Mouse (Mus musculus): ENCODE data around the gene Krt18. TPM values are rescaled to one million over a fixed set of nuclear protein-coding genes. Genes with fewer than 3 reads are reported as not detected.

Gene Krt18
- polyA plus RNA-seq, 1 experiment from 2014 or later: 210 TPM

- 68% methylated on average over 13 of the region's 13 CpGs for WGBS
- no peak overlapping the region for H3K27ac ChIP-seq (ENCODE audit: low read depth)
- no peaks in the 10 kb centered on the region for H3K36me3 ChIP-seq (ENCODE audit: control insufficient read depth, insufficient read depth, low read length)
- no peaks in the 10 kb centered on the region for H3K9me3 ChIP-seq (ENCODE audit: control insufficient read depth, low read length)
- DNase-seq (ENCODE audit: low spot score): no peak
- no peak overlapping the region for H3K9ac ChIP-seq (ENCODE audit: low read length)
- H3K4me3 ChIP-seq (ENCODE audit: low read depth, low read length): no peak overlapping the region
- H3K4me2 ChIP-seq (ENCODE audit: low read length): no peak overlapping the region
- peaks cover 10% of the 10 kb centered on the region for H3K4me1 ChIP-seq (replicated peaks; ENCODE audit: control insufficient read depth, insufficient read depth, low read length)
- H3K27me3 ChIP-seq (replicated peaks; ENCODE audit: control insufficient read depth, insufficient read depth, low read length): no peaks in the 10 kb centered on the region
- ATAC-seq (replicated peaks; ENCODE audit: low FRiP score, low TSS enrichment, low read depth): no peak
Observed at GRCm38 (mm10) chr15:102070476-102071467, 42.8 kb downstream of the Krt18 start.

DNA sequence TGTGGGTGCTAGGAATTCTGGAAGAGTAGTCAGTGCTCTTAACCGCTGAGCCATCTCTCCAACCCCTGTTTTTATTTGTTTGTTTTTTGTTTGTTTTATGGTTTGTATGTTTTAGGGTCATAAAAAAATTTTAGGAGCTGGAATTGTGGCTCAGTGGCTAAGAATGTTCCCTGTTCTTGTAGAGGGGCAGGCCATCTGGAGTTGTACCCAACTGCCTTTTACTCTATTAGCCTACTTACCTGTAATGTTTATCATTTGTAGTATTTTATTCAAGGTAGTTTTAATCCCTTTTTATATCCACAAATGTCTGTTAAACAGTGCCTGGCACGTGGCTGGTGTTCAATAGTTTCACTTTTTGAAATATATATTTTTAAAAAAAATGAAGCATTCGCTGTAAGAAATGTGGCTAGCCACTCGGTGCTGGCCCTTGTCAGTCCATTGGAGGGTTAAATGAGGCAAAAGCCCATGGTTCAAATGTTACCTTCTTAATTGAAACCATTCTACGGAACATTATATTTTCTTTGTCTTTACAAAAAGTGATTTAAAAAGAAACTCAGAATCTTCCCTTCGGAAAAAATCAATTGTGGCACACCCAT, 45.1 kb downstream of the Krt18 start:
- Histone ChIP-seq H3K9me3 (ENCODE audit: control insufficient read depth, low read length) (no peaks in the 10 kb centered on the region), H3K27me3 (replicated peaks; ENCODE audit: control insufficient read depth, insufficient read depth, low read length) (no peaks in the 10 kb centered on the region), H3K9ac (ENCODE audit: low read length) (peak overlapping the region; percentile 25), H3K36me3 (ENCODE audit: control insufficient read depth, insufficient read depth, low read length) (no peaks in the 10 kb centered on the region; the same call in 1 of the 2 replicates), H3K27ac (ENCODE audit: low read depth) (no peak overlapping the region; the same call in 1 of the 2 replicates), H3K4me1 (replicated peaks; ENCODE audit: control insufficient read depth, insufficient read depth, low read length) (peaks cover 11% of the 10 kb centered on the region), H3K4me2 (ENCODE audit: low read length) (peak overlapping the region; percentile 60), H3K4me3 (ENCODE audit: low read depth, low read length) (peak overlapping the region; percentile 100)
- WGBS: 11% methylated on average over 6 of the region's 6 CpGs
- ATAC-seq (replicated peaks; ENCODE audit: low FRiP score, low TSS enrichment, low read depth) (peak; percentile 37), DNase-seq (ENCODE audit: low spot score) (no peak)

GRCm38 (mm10) chr15:102073559-102074069, 45.6 kb downstream of the Krt18 start, which contains the start of gene Eif4b:
Gene Eif4b, plus strand, starts transcription at chr15:102073773.
- H3K27me3 ChIP-seq (replicated peaks; ENCODE audit: control insufficient read depth, insufficient read depth, low read length): no peaks in the 10 kb centered on the region
- under 1% methylated on average over 57 of the region's 58 CpGs for WGBS
- DNase-seq (ENCODE audit: low spot score): peak; percentile 99

GRCm38 (mm10) chr15:102074070-102074731, 46.2 kb downstream of the Krt18 start:
- Histone ChIP-seq H3K4me2 (ENCODE audit: low read length) (peak overlapping the region; percentile 93), H3K9me3 (ENCODE audit: control insufficient read depth, low read length) (no peaks in the 10 kb centered on the region), H3K27ac (ENCODE audit: low read depth) (peak overlapping the region; percentile 94), H3K4me1 (replicated peaks; ENCODE audit: control insufficient read depth, insufficient read depth, low read length) (peaks cover 11% of the 10 kb centered on the region), H3K9ac (ENCODE audit: low read length) (peak overlapping the region; percentile 97), H3K27me3 (replicated peaks; ENCODE audit: control insufficient read depth, insufficient read depth, low read length) (no peaks in the 10 kb centered on the region), H3K4me3 (ENCODE audit: low read depth, low read length) (peak overlapping the region; percentile 100), H3K36me3 (ENCODE audit: control insufficient read depth, insufficient read depth, low read length) (no peaks in the 10 kb centered on the region; the same call in 1 of the 2 replicates)
- DNase-seq (ENCODE audit: low spot score) (peak; percentile 84), ATAC-seq (replicated peaks; ENCODE audit: low FRiP score, low TSS enrichment, low read depth) (peak; percentile 30)
- WGBS: under 1% methylated on average over 57 of the region's 57 CpGs

More at GRCm38 (mm10) chr15:102073559-102074069, 45.6 kb downstream of the Krt18 start, which contains the start of gene Eif4b:
- H3K9me3 ChIP-seq (ENCODE audit: control insufficient read depth, low read length): no peaks in the 10 kb centered on the region
- peaks cover 11% of the 10 kb centered on the region for H3K4me1 ChIP-seq (replicated peaks; ENCODE audit: control insufficient read depth, insufficient read depth, low read length)
- peak within 1 kb of the TSS; percentile 97 for H3K9ac ChIP-seq (ENCODE audit: low read length)
- peak; percentile 92 for ATAC-seq (replicated peaks; ENCODE audit: low FRiP score, low TSS enrichment, low read depth)
- H3K4me2 ChIP-seq (ENCODE audit: low read length): peak within 1 kb of the TSS; percentile 93
- H3K4me3 ChIP-seq (ENCODE audit: low read depth, low read length): peak within 1 kb of the TSS; percentile 100
- peak within 1 kb of the TSS; percentile 94 for H3K27ac ChIP-seq (ENCODE audit: low read depth)
- no peaks in the 10 kb centered on the region; the same call in 1 of the 2 replicates for H3K36me3 ChIP-seq (ENCODE audit: control insufficient read depth, insufficient read depth, low read length)

DNA sequence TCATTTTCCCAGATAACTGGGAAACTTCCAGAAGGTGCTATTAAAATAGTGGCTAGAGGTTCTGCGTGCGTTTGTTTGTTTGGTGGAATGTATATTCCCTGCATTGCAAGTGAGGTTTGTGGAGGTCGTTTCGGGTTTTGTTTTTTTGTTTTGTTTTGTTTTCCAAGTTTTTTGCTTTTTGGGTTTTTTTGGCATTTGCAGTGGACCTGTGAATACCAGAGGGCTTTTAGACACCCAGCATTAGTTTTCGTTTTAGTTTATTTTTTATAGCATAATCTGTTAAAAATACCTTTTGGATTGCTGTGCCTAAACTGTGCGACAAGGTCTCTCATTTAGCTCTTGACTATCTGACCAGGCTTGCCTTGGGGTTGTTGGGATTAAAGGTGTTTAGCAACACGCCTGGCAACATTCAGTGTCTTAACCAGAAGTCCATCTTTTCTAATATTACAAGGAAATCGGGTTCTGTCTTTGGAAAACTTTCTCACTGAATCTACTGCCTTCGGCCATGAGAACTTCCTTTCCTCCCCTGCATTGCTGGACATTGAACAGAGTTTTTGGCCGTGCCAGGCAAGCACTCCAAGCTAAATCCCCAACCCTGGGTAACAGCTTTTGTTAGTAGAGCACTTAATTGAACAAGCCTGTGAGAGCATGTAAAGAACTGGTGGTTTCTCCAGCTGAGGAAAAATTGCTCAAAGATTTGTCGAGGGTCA, 47.1 kb downstream of the Krt18 start:
- Histone ChIP-seq H3K36me3 (ENCODE audit: control insufficient read depth, insufficient read depth, low read length) (peaks cover 1% of the 10 kb centered on the region), H3K4me3 (ENCODE audit: low read depth, low read length) (peak overlapping the region; percentile 100), H3K4me1 (replicated peaks; ENCODE audit: control insufficient read depth, insufficient read depth, low read length) (peaks cover 11% of the 10 kb centered on the region), H3K27ac (ENCODE audit: low read depth) (peak overlapping the region; percentile 94), H3K9me3 (ENCODE audit: control insufficient read depth, low read length) (no peaks in the 10 kb centered on the region), H3K4me2 (ENCODE audit: low read length) (peak overlapping the region; percentile 93), H3K27me3 (replicated peaks; ENCODE audit: control insufficient read depth, insufficient read depth, low read length) (no peaks in the 10 kb centered on the region), H3K9ac (ENCODE audit: low read length) (peak overlapping the region; percentile 97)
- no peak for DNase-seq (ENCODE audit: low spot score)
- 10% methylated on average over 11 of the region's 11 CpGs for WGBS
- no peak for ATAC-seq (replicated peaks; ENCODE audit: low FRiP score, low TSS enrichment, low read depth)

DNA sequence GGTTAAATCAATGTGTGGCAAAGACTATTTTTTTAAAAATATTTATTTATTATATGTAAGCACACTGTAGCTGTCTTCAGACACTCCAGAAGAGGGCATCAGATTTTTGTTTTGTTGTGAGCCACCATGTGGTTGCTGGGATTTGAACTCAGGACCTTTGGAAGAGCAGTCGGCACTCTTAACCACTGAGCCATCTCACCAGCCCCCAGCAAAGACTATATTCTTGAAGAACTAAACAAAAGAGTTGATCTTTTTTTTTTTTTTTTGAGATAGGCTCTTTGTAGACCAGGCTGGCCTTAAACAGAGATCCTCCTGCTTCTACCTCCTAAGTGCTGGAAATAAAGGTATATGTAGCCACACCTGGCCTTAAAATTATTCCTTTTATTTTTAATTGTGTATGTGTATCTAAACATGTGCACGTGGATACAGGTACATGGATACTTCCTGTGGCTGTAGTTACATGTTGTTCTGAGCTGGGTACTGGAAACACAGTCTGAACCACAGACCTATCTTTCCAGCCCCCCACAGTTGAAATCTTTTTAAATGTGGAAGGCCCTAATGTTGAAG, 49.2 kb downstream of the Krt18 start:
- peaks cover 11% of the 10 kb centered on the region for H3K4me1 ChIP-seq (replicated peaks; ENCODE audit: control insufficient read depth, insufficient read depth, low read length)
- H3K36me3 ChIP-seq (ENCODE audit: control insufficient read depth, insufficient read depth, low read length): peaks cover 20% of the 10 kb centered on the region
- ATAC-seq (replicated peaks; ENCODE audit: low FRiP score, low TSS enrichment, low read depth) (no peak), DNase-seq (ENCODE audit: low spot score) (no peak)
- no peak overlapping the region for H3K4me2 ChIP-seq (ENCODE audit: low read length)
- WGBS: 81% methylated on average over 2 of the region's 2 CpGs
- no peak overlapping the region for H3K9ac ChIP-seq (ENCODE audit: low read length)
- no peaks in the 10 kb centered on the region for H3K27me3 ChIP-seq (replicated peaks; ENCODE audit: control insufficient read depth, insufficient read depth, low read length)
- no peak overlapping the region for H3K27ac ChIP-seq (ENCODE audit: low read depth)
- H3K4me3 ChIP-seq (ENCODE audit: low read depth, low read length): no peak overlapping the region
- no peaks in the 10 kb centered on the region for H3K9me3 ChIP-seq (ENCODE audit: control insufficient read depth, low read length)

DNA sequence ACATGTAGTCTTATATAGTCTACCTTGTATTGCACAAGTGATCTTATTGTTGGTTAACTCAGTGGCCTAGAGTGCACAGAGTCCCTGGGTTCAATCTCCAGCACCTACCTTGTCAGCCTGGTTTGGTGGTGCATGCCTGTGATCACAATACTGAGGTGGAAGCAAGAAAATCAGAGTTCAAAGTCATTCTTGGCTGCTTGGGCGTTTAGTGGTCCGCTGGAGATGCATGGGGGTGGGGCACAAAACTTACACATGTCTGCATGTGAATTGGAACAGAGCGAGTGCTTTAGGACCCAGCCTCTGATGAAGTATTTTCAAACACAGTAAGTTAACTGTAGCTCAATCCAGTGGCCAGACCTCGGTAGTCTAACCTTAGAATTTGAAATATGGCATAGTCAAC, 51.2 kb downstream of the Krt18 start:
- no peaks in the 10 kb centered on the region for H3K9me3 ChIP-seq (ENCODE audit: control insufficient read depth, low read length)
- WGBS: 71% methylated on average over 4 of the region's 4 CpGs
- ATAC-seq (replicated peaks; ENCODE audit: low FRiP score, low TSS enrichment, low read depth): no peak

More for the DNA sequence above, 51.2 kb downstream of the Krt18 start:
- no peak overlapping the region for H3K4me2 ChIP-seq (ENCODE audit: low read length)
- H3K4me1 ChIP-seq (replicated peaks; ENCODE audit: control insufficient read depth, insufficient read depth, low read length): peaks cover 11% of the 10 kb centered on the region
- H3K27me3 ChIP-seq (replicated peaks; ENCODE audit: control insufficient read depth, insufficient read depth, low read length): no peaks in the 10 kb centered on the region
- H3K27ac ChIP-seq (ENCODE audit: low read depth): no peak overlapping the region
- H3K4me3 ChIP-seq (ENCODE audit: low read depth, low read length): no peak overlapping the region
- no peak for DNase-seq (ENCODE audit: low spot score)
- H3K9ac ChIP-seq (ENCODE audit: low read length): no peak overlapping the region
- peaks cover 40% of the 10 kb centered on the region for H3K36me3 ChIP-seq (ENCODE audit: control insufficient read depth, insufficient read depth, low read length)
